In genomic region chr4:31922215-31922614, GRCm38 (mm10) we compare ENCODE assay signal across 29 mouse cellular contexts. TPM values are rescaled to one million over a fixed set of nuclear protein-coding genes. Genes with fewer than 3 reads are reported as not detected.
DNase-seq lines count a peak whose midpoint lies in the region; ATAC-seq lines count a peak whose summit lies in the region.
"Had no signal": no experiment of that assay in that cellular context is flagged by ENCODE, and none has a peak within 500 bp of the region (broad histone marks: within the 10 kb centered on the region; RNA-seq: fewer than 3 reads in every experiment).

No protein-coding gene starts in this region.

- peak; percentile 65; the same call in 1 of the 2 replicates for ATAC-seq in frontal cortex, adult (ENCODE audit: low TSS enrichment)
- peak; percentile 77 for ATAC-seq in common myeloid progenitor, adult 5-6 weeks (replicated peaks; ENCODE audit: low read depth, poor library complexity, severe bottlenecking)
- ATAC-seq in megakaryocyte progenitor cell, adult 5-6 weeks (replicated peaks; ENCODE audit: poor library complexity), result peak; percentile 65
- no peak for ATAC-seq in cerebellum, adult (ENCODE audit: insufficient number of reproducible peaks, low FRiP score, low TSS enrichment)
- ATAC-seq: activated CD4-positive, CD25-positive, alpha-beta regulatory T cell, adult 4 months; forebrain, embryonic 15.5 days had no signal

- no peaks in the 10 kb centered on the region for H3K27me3 ChIP-seq in heart, embryonic 10.5 days (ENCODE audit: insufficient read depth, poor library complexity, severe bottlenecking)
- H3K27me3 ChIP-seq: forebrain, embryonic 15.5 days; heart, embryonic 13.5 days; hindbrain, embryonic 12.5 days; hindbrain, embryonic 15.5 days had no signal

- H3K27ac ChIP-seq in heart, embryonic 10.5 days, result no peak overlapping the region
- H3K27ac ChIP-seq: embryonic facial prominence, embryonic 10.5 days; embryonic facial prominence, embryonic 13.5 days; forebrain, embryonic 12.5 days; forebrain, embryonic 15.5 days; gastrocnemius, adult 2 months; heart, embryonic 13.5 days; hindbrain, embryonic 12.5 days; hindbrain, embryonic 15.5 days had no signal

- H3K9me3 ChIP-seq in heart, embryonic 10.5 days, result no peaks in the 10 kb centered on the region
- H3K9me3 ChIP-seq: embryonic facial prominence, embryonic 10.5 days; embryonic facial prominence, embryonic 13.5 days; forebrain, embryonic 12.5 days; forebrain, embryonic 15.5 days; heart, embryonic 13.5 days; hindbrain, embryonic 12.5 days; hindbrain, embryonic 15.5 days had no signal

- H3K4me1 ChIP-seq in heart, embryonic 10.5 days, result 0 out of 2 replicates have a peak, but pooled peaks cover 4% of the 10 kb centered on the region
- H3K4me1 ChIP-seq: hindbrain, embryonic 12.5 days had no signal

- no peak overlapping the region for H3K4me3 ChIP-seq in heart, embryonic 10.5 days
- H3K4me3 ChIP-seq: embryonic facial prominence, embryonic 10.5 days; embryonic facial prominence, embryonic 13.5 days; erythroblast, embryonic 14.5 days; forebrain, embryonic 12.5 days; forebrain, embryonic 15.5 days; gastrocnemius, adult 2 months; heart, embryonic 13.5 days; hindbrain, embryonic 12.5 days; hindbrain, embryonic 15.5 days had no signal

- 68% methylated on average over 7 of the region's 7 CpGs for WGBS in heart, embryonic 10.5 days

- DNase-seq in frontal cortex, adult 2 months (ENCODE audit: extremely low spot score in 1 of 2, low spot score in 1 of 2), result no peak
- peak; percentile 38 for DNase-seq in A20 (ENCODE audit: low read depth, low spot score)
- DNase-seq in gastrocnemius, adult 8-10 months (ENCODE audit: low spot score in 2 of 2), result no peak
- no peak for DNase-seq in heart, embryonic 10.5 days (ENCODE audit: low spot score)
- DNase-seq: adrenal gland, adult 8-10 months; adrenal gland, postnatal 25 days; B cell, adult 2 months; cerebellum, adult 2 months; cerebellum, adult 9-11 months; cerebellum, postnatal 25 days; embryo, embryonic 11 days; gastrocnemius, adult 2 months; gastrocnemius, postnatal 25 days; heart, adult 18-20 months; heart, postnatal 14 days; heart, postnatal 4 days had no signal

- no peaks in the 10 kb centered on the region for H3K36me3 ChIP-seq in heart, embryonic 10.5 days
- H3K36me3 ChIP-seq: embryonic facial prominence, embryonic 10.5 days; embryonic facial prominence, embryonic 13.5 days; forebrain, embryonic 12.5 days; forebrain, embryonic 15.5 days; heart, embryonic 13.5 days; hindbrain, embryonic 12.5 days; hindbrain, embryonic 15.5 days had no signal

RNA-seq across cellular contexts. Expression of gene Map3k7, which starts 41.7 kb away (rescaled TPM):
- polyA plus RNA-seq in frontal cortex, adult 2 months (2012; rRNA removed), result 34.0 and 37.5 TPM in 2 replicates
- 26.8 and 60.1 TPM in 2 replicates for total RNA-seq in common myeloid progenitor, adult 5-6 weeks (2017)
- 30.4 and 39.5 TPM in 2 replicates for total RNA-seq in megakaryocyte progenitor cell, adult 5-6 weeks (2015)
- total RNA-seq in megakaryocyte progenitor cell, adult 5-6 weeks (2017), result 23.3 and 24.3 TPM in 2 replicates
- total RNA-seq in gastrocnemius, adult 8-10 months (2022), result 10 to 100 TPM; 43.9 to 67.1 (median 49.4) TPM
- 44.0 and 44.5 TPM in 2 replicates for polyA plus RNA-seq in heart, embryonic 10.5 days (2016; fragmentation: Nextera tagmentation; extraction: Ambion mirVana)
